Mouse (Mus musculus): ENCODE data around the gene Stt3b.
A peak's percentile ranks its signal among the peaks of the same experiment; 100 is the strongest.

The Stt3b gene

GRCm38 (mm10) chr9:115271556-115271955 lies 38.7 kb downstream of the Stt3b start:
- DNase-seq (ENCODE audit: low read depth, low spot score) = no peak

DNA sequence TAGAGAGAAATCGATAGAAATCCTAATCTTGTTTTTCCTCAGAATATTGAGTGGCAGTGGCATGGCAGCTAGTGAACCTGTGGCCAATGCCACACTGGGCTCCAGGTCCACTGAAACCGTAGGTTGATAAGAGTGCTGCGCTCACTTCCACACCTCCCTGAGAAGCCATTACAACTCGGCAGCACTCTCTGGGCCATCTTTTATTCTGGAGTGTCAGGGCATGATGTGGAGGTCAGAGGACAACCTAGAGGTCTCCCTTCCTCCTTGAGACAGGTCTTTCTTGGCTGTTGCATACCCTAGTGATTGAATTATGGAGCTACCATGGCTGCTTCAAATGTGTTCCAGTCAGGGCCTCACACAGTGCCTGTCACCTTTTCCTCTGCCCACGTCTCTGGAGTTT lies 48.3 kb downstream of the Stt3b start:
- DNase-seq (ENCODE audit: low read depth, low spot score) = no peak

- peak; percentile 25 for DNase-seq (ENCODE audit: low read depth, low spot score)
These were observed 48.8 kb downstream of the Stt3b start for GRCm38 (mm10) chr9:115261456-115261855.

GRCm38 (mm10) chr9:115260464-115260863 lies 49.8 kb downstream of the Stt3b start:
- DNase-seq (ENCODE audit: low read depth, low spot score) = no peak

GRCm38 (mm10) chr9:115259866-115260265 lies 50.4 kb downstream of the Stt3b start:
- DNase-seq (ENCODE audit: low read depth, low spot score) = no peak

DNA sequence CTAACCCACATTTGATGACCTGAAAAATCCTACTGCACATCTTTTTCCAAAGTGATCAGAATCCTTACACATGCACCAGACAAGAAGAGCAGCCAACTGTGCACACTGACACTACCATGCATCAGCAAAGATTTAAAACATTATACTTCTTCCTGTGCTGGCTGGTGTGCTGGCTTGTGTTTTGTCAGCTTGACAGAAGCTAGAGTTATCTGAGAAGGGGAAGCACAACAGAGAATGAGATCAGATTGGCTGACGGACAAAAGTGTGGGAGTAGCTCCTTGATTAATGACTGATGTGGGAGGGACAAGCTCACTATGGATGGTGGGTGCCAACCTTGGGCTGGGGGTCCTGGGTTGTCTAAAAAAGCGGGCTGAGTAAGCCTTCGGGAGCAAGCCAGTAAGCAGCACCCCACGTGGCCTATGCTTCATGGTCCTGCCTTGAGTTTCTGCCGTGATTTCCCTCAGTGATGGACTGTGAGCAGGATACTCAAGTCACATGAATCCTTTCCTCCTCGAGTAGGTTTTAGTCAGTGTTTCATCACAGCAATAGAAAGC lies 52.4 kb downstream of the Stt3b start:
- DNase-seq (ENCODE audit: low read depth, low spot score) = no peak

DNA sequence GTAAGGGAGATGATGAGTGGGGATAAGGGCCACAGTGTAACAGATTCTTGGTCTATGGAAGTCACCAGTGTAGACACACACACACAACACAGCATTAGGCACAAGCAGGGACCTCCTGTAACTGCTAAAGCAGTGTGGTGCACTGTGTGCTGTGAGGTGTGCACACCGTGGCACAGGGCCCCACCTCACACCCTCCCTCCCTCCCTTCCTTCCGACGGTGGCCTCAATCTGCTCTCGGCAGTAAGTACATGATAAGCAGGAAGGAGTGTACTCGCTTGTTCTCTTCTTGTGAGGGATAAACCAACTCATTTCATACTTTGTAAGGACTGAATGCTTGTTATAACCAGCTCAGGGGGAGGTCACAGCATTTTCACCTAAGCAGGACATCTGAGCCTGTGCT lies 61.1 kb downstream of the Stt3b start:
- DNase-seq (ENCODE audit: low read depth, low spot score) = no peak

DNA sequence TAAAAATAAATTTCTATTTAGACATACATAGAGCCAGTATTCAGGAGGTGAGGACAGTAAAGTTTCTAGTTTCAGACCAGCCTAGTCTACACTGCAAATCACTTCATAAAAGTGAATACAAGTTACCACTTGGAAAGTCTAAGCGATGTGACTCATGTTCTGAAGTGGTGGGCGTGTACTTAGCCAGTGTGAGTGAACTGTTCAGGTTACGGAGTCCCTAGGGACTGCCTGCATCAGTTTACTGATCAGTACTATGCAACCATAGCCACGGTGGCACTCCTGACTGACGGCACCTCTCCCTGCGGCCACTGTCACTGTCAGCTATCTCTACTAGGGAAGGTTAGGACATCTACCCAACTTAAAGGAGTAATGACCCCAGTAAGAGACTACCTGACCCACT lies 65.1 kb downstream of the Stt3b start:
- DNase-seq (ENCODE audit: low read depth, low spot score) = no peak

GRCm38 (mm10) chr9:115243630-115244029 lies 66.6 kb downstream of the Stt3b start:
- DNase-seq (ENCODE audit: low read depth, low spot score) = no peak

DNA sequence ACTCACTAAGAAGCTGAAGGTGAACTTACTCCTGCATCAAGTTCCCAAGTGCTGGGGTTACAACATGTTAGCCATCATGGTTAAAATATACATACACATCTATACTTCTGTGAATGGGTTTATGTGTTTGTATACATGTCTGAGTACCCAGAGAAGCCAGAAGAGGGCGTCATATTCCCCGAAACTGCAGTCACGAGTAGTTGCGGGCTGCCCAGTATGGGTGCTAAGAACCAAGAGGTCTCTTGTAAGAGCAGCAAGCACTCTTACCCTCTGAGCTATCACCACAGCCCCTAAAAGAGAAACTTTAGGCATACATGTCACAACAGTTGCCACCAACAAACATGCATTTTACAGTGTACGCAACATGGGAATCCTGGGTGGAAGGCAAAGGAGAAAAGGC lies 70.4 kb downstream of the Stt3b start:
- DNase-seq (ENCODE audit: low read depth, low spot score) = no peak

DNA sequence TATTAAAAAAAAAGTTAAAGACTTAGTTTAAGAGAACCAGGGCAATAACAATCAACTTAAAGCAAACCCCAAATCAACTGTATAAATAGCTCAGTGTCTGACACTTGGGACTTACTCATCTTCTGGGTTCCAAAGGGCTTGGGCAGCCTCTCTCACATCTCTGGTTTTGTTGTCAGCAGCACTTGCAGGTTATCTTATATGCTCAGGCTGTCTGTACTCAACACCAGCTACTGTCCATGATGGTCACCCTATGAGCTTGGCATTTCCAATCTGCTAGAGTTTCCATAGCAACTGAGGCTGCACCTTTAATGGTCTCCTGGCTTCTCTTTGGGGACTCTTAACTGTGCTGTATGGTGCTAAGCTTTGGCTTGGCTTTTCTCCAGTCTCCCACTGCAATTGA lies 72.3 kb downstream of the Stt3b start:
- no peak for DNase-seq (ENCODE audit: low read depth, low spot score)

DNA sequence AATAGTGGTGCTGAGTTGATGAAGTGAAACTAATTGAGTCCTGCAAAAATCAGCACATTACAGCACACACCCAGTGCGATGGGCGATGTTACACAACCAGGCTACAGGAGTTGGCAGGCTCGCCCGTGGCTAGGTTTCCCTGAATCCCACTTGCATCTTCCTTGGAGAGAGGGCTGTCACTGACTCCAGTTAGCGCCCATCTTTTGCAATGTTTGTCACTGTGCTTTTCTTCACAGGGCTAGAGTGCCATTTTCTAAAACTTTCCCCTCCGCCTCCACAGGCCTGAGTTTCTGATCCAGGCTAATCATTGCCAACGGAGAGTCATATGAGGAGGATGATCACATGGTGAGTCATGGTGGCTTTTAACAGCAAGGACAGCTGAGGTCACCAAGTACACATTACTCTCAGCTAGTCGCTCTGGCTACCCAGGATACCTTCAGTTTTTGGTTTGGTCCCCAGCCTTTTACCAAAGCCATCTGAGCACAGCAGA lies 73.8 kb downstream of the Stt3b start:
- DNase-seq (ENCODE audit: low read depth, low spot score) = no peak

DNA sequence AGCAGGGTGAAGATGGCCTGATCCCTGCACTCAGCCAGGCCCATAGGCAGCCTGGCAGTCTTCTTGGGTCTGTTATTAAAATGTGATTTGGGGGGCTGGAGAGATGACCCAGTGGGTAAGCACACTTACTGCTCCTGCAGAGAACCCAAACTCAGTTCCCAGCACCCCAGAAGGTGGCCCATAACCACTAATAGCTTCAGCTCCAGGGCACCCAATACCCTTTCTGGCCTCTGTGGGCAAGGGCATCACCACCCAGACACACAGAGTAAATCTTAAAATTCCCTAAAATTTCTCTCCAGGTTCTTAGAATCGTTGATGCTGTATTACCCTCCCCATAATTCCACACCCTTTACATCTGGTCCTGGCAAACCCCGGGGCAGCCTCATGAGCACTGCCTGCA lies 75.7 kb downstream of the Stt3b start:
- no peak for DNase-seq (ENCODE audit: low read depth, low spot score)

DNA sequence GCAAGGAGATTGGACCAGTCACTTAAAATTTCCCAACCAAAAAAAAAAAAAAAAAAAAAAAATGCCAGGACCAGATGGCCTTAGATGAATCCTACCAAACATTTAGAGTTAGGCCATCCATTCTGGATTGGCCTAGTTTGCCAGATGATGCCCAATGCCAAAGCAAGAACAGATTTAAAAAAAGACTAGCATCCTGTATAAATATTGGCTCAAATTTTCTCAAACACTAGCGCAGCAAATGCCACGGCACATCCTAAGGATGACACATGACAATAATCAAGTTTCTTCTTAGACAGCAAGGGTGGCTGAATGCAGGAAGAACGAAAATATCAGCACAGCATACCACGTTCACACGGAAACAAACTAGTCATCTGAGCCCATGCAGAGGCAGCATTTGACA lies 76.5 kb downstream of the Stt3b start:
- DNase-seq (ENCODE audit: low read depth, low spot score) = no peak

GRCm38 (mm10) chr9:115231476-115231875 lies 78.7 kb downstream of the Stt3b start:
- no peak for DNase-seq (ENCODE audit: low read depth, low spot score)

- no peak for DNase-seq (ENCODE audit: low read depth, low spot score)
These were observed 80.1 kb downstream of the Stt3b start for GRCm38 (mm10) chr9:115230141-115230540.

DNA sequence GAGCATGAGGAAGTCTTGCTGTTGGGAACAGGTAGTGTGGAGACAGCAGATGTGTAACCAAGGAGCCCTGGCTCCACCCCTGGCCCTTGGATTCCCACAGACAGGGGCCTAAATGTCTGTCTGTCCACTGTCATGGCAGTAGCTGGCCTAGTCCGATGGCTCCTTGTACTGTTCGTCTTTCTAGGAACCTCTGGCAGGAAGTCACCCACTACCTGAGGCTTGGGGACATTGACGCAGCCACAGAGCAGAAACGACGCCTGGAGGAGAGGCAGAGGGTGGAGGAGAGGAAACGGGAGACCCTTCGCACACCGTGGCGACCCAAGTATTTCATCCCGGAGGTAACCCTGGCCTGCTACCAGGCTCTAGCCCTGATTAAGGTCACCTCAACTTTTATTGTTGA lies 80.5 kb downstream of the Stt3b start:
- DNase-seq (ENCODE audit: low read depth, low spot score) = no peak

- no peak for DNase-seq (ENCODE audit: low read depth, low spot score)
These were observed 81.1 kb downstream of the Stt3b start for GRCm38 (mm10) chr9:115229145-115229544.

DNA sequence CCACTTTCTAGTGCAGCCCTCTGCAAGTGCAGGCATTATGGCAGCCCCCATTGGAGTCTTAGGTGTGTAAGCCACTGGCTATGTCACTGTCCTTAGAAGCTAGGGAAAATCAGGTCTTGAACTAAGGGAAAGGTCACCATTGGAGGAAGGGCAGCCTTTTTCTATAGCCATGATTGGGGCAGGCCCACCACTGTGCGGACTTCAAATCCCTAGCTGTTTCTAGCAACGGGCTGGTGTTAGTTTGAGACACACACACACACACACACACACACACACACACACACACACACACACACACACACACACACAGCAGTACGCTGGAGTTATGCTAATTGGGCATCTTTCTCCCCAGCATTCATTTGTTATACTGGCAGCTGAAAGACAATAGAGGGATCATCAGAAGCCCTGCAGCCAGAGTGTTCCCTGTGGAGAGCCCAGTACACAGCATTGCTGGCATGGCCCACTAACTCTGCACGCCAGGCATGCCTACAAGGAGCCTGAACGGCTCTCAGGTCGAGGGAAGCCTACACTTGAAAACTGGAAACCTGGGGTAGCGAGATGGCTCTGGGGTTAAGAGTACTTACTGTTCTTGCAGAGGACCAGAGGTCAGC lies 85.4 kb downstream of the Stt3b start:
- DNase-seq (ENCODE audit: low read depth, low spot score) = no peak

DNA sequence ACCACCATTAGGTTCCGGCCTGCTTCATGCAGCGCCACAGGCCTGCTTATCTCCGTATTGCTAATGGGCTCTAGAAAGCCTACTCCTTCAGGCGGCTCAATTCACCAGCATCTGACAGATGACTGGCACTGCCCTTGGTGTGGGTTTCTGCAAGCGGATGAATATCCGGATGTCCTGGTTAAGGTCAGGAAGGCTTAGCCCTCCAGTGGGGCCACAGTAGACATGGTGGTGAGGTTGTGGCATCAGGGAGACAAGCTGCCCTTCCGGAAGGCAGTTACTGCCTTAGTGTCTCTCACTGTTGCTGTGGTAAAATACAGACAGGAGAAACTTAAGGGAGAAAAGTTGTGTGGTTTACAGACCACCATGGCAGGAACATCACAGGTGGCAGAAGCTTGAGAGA lies 89.0 kb downstream of the Stt3b start:
- no peak for DNase-seq (ENCODE audit: low read depth, low spot score)

DNA sequence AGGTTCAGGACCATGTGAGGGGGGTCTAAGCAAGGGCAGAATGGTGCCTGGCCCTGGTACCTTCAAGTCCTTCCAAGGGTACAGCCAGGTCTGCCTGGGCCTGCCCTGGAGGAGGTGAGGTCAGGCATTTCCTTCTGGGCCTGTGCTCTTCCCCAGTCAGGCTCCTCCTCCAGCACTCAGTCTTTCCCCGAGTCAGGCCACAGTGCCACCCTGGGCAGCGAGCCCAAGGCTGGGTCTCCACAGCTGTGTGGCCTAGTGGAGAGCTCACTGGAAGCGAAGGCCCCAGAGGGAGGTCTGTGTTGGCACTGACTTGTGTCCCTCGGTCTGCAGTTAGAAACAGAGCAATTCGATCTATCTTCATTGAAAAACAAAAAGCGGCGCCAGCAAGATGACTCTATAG lies 89.8 kb downstream of the Stt3b start:
- DNase-seq (ENCODE audit: low read depth, low spot score) = no peak

DNA sequence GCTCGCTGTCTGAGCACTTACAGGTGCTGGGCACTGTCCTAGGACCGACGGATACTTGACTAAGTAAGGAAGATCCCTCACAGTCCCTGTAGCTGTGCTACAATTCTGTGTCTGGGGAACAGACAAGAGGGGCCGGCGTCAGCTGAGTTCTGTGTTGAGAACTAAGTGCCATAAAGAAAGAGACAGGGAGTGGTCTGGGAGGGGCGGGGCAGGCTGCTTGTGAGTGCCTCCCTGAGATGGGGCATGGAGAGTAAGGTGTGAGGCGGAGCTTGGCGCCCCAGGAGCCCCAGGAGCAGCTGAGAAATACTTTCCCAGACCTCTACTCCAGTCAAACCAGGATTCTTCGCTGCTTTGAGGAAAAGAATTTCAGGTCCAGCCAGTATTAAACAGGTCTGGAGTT lies 92.2 kb downstream of the Stt3b start:
- DNase-seq (ENCODE audit: low read depth, low spot score) = no peak

- peak; percentile 54 for DNase-seq (ENCODE audit: low read depth, low spot score)
These were observed 94.2 kb downstream of the Stt3b start for GRCm38 (mm10) chr9:115215830-115216701.

Measured in mesoderm, embryonic 11.5 days (tissue).